ENCODE assay signal across 8 mouse cellular contexts in genomic region chr2:32287923-32288367, GRCm38 (mm10). TPM values are rescaled to one million over a fixed set of nuclear protein-coding genes. Genes with fewer than 3 reads are reported as not detected.
A peak's percentile ranks its signal among the peaks of the same experiment; 100 is the strongest.
DNase-seq lines count a peak whose midpoint lies in the region; ATAC-seq lines count a peak whose summit lies in the region.

Gene Swi5 (minus strand): TSS chr2:32288075.

- WGBS in intestine, embryonic 14.5 days, result under 1% methylated on average over 40 of the region's 41 CpGs

- peak within 1 kb of the TSS; percentile 45 for H3K27ac ChIP-seq in intestine, embryonic 14.5 days (ENCODE audit: low read depth)

- intact Hi-C loops in left cerebral cortex, postnatal 14 days (cut with DNase I), result loop anchor here (5.0 kb wide), 1 partner anchor 51 kb away; the partner anchor contains the start of gene Pomt1

- peak within 1 kb of the TSS; percentile 75 for H3K9ac ChIP-seq in intestine, embryonic 14.5 days (ENCODE audit: low read length)

- DNase-seq in adrenal gland, adult 18-20 months (ENCODE audit: low spot score in 2 of 2), result peak; percentile 92 to 96
- peak; percentile 100 for DNase-seq in embryo, embryonic 11 days
- peak; percentile 99 for DNase-seq in gastrocnemius, postnatal 25 days
- peak; percentile 97 for DNase-seq in intestine, embryonic 14.5 days (ENCODE audit: low spot score)
- DNase-seq in left cerebral cortex, postnatal 14 days (ENCODE audit: low spot score in 2 of 2), result peak; percentile 99 to 100
- peak; percentile 100 for DNase-seq in mesoderm, embryonic 11.5 days (ENCODE audit: low read depth, low spot score)
- DNase-seq in right cerebral cortex, postnatal 36 days (ENCODE audit: low spot score in 2 of 2), result peak; percentile 98
- DNase-seq in yolk sac, embryonic 10.5 days (ENCODE audit: low spot score), result peak; percentile 99

- H3K4me1 ChIP-seq in intestine, embryonic 14.5 days (replicated peaks; ENCODE audit: control insufficient read depth, insufficient read depth, low read length), result peaks cover 7% of the 10 kb centered on the region; the same call in 1 of the 2 replicates

- peak; percentile 99 for ATAC-seq in intestine, embryonic 14.5 days (replicated peaks; ENCODE audit: low FRiP score, low TSS enrichment, low read depth)

- H3K36me3 ChIP-seq in intestine, embryonic 14.5 days (ENCODE audit: control insufficient read depth, insufficient read depth, low read length), result peaks cover 36% of the 10 kb centered on the region

- H3K27me3 ChIP-seq in intestine, embryonic 14.5 days (replicated peaks; ENCODE audit: control insufficient read depth, insufficient read depth, low read length), result no peaks in the 10 kb centered on the region

- H3K9me3 ChIP-seq in intestine, embryonic 14.5 days (ENCODE audit: control insufficient read depth, low read length), result no peaks in the 10 kb centered on the region

- peak within 1 kb of the TSS; percentile 96 for H3K4me2 ChIP-seq in intestine, embryonic 14.5 days (ENCODE audit: low read length)

- peak within 1 kb of the TSS; percentile 74 for H3K4me3 ChIP-seq in intestine, embryonic 14.5 days (ENCODE audit: low read depth, low read length)

RNA-seq across cellular contexts. Expression of gene Swi5, which starts in this region (rescaled TPM):
- 100 to 1,000 TPM; 291 to 303 TPM for total RNA-seq in adrenal gland, adult 18-20 months (2021)
- total RNA-seq in gastrocnemius, postnatal 25 days (2021), result 100 to 1,000 TPM; 112 to 120 TPM
- 162 and 198 TPM in 2 replicates for polyA plus RNA-seq in intestine, embryonic 14.5 days (2014; fragmentation: Nextera tagmentation; extraction: Ambion mirVana)
- 100 to 1,000 TPM; 204 to 219 TPM for total RNA-seq in left cerebral cortex, postnatal 14 days (2021)

Comparison
In these comparisons a context has a peak if more than half of its experiments do, and no peak if none do; other contexts are left out.
1. Peak in every context shown above with its lines: DNase-seq, ATAC-seq, H3K4me3 ChIP-seq and H3K27ac ChIP-seq.